Mouse (Mus musculus): Measurements from ENCODE around the gene Slc4a5. TPM values are rescaled to one million over a fixed set of nuclear protein-coding genes. Genes with fewer than 3 reads are reported as not detected.

Slc4a5 gene
- 0.04 TPM for polyA plus RNA-seq (2021)

GRCm38 (mm10) chr6:83219814-83220213 lies at the start of gene Slc4a5:
Gene Slc4a5 (plus strand): TSS chr6:83219828.
- ChIA-PET CTCF (interaction anchor here (1.2 to 1.8 kb wide), 2 partner anchors 12 to 45 kb away, joined by 4 to 6 read pairs; no protein-coding TSS in a partner anchor), POLR2A (interaction anchor here (0.9 kb wide), 1 partner anchor 45 kb away, joined by 3 read pairs; no protein-coding TSS in a partner anchor)
- ATAC-seq (no peak), DNase-seq (ENCODE audit: low read depth, low spot score) (no peak)
- in situ Hi-C loops (cut with MboI; ENCODE audit: low pct_unique_long_range_greater_than_20kb): no loop called here
- H3K27me3 ChIP-seq: peaks cover 16% of the 10 kb centered on the region
- no peak for TF ChIP-seq CTCF (IDR thresholded peaks at IDR 0.05)

- DNase-seq (ENCODE audit: low read depth, low spot score) (no peak), ATAC-seq (peak; percentile 72)
- TF ChIP-seq CTCF (IDR thresholded peaks at IDR 0.05): no peak
- ChIA-PET CTCF (interaction anchor here (1.0 to 1.7 kb wide), 5 partner anchors 18 to 173 kb away, joined by 3 read pairs; no protein-coding TSS in a partner anchor), POLR2A (no interaction called here)
- no peaks in the 10 kb centered on the region for H3K27me3 ChIP-seq
- in situ Hi-C loops (cut with MboI; ENCODE audit: low pct_unique_long_range_greater_than_20kb): loop anchor here (5.0 kb wide), 2 partner anchors 42 to 97 kb away; no protein-coding TSS in a partner anchor
These were observed 49.8 kb upstream of the Slc4a5 start for GRCm38 (mm10) chr6:83169872-83170271.

DNA sequence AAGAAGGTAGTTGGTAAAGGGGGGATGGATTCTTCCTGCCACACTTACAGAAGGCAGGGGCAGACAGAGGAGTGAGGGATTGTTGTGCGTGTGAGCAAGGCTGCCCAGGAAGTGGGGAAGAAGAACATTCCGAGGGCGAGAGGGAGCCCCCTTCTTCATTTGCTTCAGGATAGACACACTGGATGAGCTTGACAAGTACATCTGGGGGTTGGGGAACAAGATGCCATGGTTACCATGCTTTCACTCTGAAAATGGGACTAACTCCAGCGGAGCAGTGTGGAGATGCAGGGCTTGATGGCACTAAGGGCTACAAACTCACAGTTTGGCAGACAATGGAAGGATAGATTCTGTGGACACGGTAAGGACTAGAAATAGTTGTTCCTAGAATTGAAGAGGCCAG lies 48.6 kb upstream of the Slc4a5 start:
- DNase-seq (ENCODE audit: low read depth, low spot score): no peak
- POLR2A ChIA-PET: no interaction called here
- no peak for TF ChIP-seq CTCF (IDR thresholded peaks at IDR 0.05)
- ATAC-seq: no peak
- CTCF ChIA-PET: interaction anchor here (1.7 kb wide), 1 partner anchor 174 kb away, joined by 3 read pairs; no protein-coding TSS in a partner anchor
- in situ Hi-C loops (cut with MboI; ENCODE audit: low pct_unique_long_range_greater_than_20kb): no loop called here
- H3K27me3 ChIP-seq: no peaks in the 10 kb centered on the region

- in situ Hi-C loops (cut with MboI; ENCODE audit: low pct_unique_long_range_greater_than_20kb): no loop called here
- H3K27me3 ChIP-seq: no peaks in the 10 kb centered on the region
- no peak for DNase-seq (ENCODE audit: low read depth, low spot score)
- ChIA-PET POLR2A (no interaction called here), CTCF (interaction anchor here (0.8 kb wide), 1 partner anchor 176 kb away, joined by 3 read pairs; no protein-coding TSS in a partner anchor)
- TF ChIP-seq CTCF (IDR thresholded peaks at IDR 0.05): no peak
- ATAC-seq: no peak
These were observed 47.2 kb upstream of the Slc4a5 start for GRCm38 (mm10) chr6:83172240-83172920.

DNA sequence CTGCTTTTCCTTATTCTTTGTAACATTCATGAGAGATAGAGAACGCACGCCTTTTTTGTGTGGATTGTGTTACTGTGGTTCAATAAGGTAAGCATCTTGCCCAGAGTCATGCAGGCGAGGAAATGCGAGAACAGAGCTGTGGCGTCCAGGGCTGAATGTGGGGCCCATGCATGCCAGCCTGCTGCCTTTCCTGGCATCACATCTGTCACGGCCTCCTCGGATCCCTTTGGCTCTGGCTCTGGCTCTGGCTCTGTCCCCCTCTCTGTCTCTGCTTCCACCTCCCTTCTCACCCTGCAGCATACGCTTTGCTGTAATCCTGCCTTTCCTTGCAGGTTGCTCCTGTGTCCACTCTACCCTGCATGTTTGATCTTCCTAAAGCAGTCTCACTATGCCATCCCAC lies 43.6 kb upstream of the Slc4a5 start:
- ChIA-PET POLR2A (interaction anchor here (0.5 kb wide), 1 partner anchor 139 kb away, joined by 4 read pairs; no protein-coding TSS in a partner anchor), CTCF (interaction anchor here (0.7 to 2.2 kb wide), 2 partner anchors 9 to 11 kb away, joined by 3 to 6 read pairs; partner anchors contain the start of gene Dctn1)
- ATAC-seq: no peak
- no peak for DNase-seq (ENCODE audit: low read depth, low spot score)
- no peak for TF ChIP-seq CTCF (IDR thresholded peaks at IDR 0.05)
- in situ Hi-C loops (cut with MboI; ENCODE audit: low pct_unique_long_range_greater_than_20kb): no loop called here
- H3K27me3 ChIP-seq: no peaks in the 10 kb centered on the region

DNA sequence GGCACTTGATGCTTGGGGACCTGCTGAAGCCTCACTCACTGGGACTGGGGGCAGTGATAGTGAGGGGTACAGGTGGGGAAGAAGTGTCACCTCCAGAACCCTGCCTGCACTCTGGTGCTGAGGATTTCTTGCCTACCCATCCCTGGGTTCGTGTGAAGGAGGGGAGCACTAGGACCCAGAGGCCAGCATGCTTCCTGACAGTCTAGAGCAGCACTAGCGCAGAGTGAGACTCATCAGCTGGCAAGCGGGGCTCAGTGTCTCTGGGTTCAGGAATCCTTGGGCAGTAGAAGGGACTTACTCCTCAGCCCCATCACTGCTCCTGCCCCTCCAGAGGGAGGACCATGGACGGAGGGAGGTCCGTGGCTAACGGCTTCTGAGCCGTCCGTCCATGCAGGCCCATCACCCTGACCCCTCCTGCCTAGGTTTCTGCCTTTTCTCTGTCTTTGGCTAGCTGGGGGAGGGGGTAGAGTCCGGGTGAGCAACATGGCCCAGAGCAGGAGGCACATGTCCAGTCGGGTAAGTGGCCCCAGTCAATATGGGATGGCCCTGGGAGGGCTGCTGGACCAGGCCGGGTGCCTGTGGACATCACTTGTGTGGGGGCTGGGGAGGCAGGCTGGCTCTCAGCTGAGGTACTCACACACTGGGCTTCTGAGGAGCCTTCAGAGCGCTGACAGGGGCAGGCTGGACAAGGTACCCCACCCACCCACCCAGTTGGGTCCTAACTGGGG lies 40.1 kb upstream of the Slc4a5 start:
- TF ChIP-seq CTCF (IDR thresholded peaks at IDR 0.05): no peak
- CTCF ChIA-PET: interaction anchor here (1.1 kb wide), 2 partner anchors 13 kb away, joined by 3 read pairs; no protein-coding TSS in a partner anchor
- DNase-seq (ENCODE audit: low read depth, low spot score) (no peak), ATAC-seq (no peak)
- in situ Hi-C loops (cut with MboI; ENCODE audit: low pct_unique_long_range_greater_than_20kb): no loop called here
- no peaks in the 10 kb centered on the region for H3K27me3 ChIP-seq
- POLR2A ChIA-PET: interaction anchor here (1.9 kb wide), 1 partner anchor 12 kb away, joined by 7 read pairs; no protein-coding TSS in a partner anchor

GRCm38 (mm10) chr6:83180605-83181004 lies 39.0 kb upstream of the Slc4a5 start:
- ChIA-PET CTCF (interaction anchor here (1.1 kb wide), 1 partner anchor 15 kb away, joined by 3 read pairs; no protein-coding TSS in a partner anchor), POLR2A (interaction anchor here (0.9 to 1.1 kb wide), 2 partner anchors 11 to 44 kb away, joined by 3 read pairs; no protein-coding TSS in a partner anchor)
- in situ Hi-C loops (cut with MboI; ENCODE audit: low pct_unique_long_range_greater_than_20kb): no loop called here
- no peak for TF ChIP-seq CTCF (IDR thresholded peaks at IDR 0.05)
- ATAC-seq: no peak
- no peak for DNase-seq (ENCODE audit: low read depth, low spot score)
- no peaks in the 10 kb centered on the region for H3K27me3 ChIP-seq

DNA sequence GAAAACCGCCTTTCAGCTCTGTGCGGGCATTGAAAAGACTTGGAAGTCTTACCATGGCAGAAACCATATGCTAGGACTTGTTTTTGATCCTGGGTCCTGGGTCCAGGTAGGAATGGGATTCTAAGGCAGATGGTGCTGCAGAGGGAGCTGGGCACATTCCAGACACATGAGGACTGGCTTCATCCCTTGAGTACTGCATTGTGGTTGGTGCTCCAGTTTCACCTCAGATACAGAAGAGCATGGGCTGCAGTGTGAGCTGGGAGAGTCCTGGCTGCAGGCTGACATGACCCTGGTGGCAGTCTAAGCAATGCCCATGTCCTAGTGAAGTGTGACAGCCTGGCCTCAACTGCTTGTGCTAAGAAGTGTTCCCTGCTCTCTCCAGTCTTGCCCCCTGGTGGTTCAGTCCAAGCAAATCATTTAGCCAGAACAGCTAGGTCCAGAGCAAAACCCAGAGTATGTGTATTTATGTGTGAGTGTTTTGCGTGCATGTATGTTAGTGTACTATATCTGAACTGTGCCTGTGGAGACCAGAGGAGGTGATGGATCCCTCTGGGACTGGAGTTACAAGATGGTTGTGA lies 34.7 kb upstream of the Slc4a5 start:
- H3K27me3 ChIP-seq: no peaks in the 10 kb centered on the region
- DNase-seq (ENCODE audit: low read depth, low spot score) (no peak), ATAC-seq (no peak)
- in situ Hi-C loops (cut with MboI; ENCODE audit: low pct_unique_long_range_greater_than_20kb): no loop called here
- POLR2A ChIA-PET: no interaction called here
- CTCF ChIA-PET: no interaction called here
- TF ChIP-seq CTCF (IDR thresholded peaks at IDR 0.05): no peak

DNA sequence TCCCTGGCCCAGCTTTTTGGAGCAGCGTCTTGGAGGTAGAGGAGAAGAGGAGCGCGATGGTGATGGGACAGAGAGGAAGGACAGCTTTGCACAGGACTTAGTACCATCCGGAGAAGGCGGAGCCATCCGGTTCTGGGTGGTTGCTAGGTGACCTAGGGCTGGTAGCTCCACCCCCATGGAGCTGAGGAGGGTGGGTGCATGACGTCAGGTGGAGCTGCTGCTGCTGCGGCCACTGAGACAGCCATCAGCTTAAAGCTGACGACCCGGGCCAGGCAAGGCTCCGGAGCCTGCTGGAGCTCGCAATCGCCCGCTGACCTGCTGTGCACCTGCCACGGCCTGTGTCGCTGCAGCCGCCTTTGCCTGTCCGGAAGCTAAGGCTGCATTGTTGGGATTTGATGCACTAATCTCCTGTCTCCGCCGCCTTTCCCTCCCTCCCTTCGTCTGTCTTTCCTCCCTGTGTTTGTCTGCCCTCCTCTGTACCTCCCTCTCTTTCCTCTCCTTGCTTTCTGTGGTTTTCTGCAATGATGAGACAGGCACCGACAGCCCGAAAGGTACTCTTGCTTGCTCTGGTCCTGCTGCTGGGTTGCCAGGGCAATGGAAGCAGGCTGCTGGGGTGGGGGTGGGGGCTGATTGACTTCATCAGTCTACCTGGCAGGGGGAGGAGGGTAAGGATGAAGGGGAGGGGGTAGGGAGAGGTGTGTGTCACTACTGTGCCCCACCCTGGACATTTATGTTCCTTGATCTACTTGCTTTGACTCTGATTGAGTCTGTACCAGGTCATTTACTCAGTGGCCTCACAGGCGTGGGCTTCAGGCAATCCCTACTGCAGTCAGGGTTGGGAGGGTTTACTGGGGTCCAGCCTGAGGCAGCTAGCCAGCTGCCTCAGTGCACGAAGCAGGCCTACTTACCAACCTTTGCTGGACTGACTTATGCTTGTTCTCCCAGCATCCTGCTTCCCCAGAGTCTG lies 33.5 kb upstream of the Slc4a5 start:
- ATAC-seq: no peak
- POLR2A ChIA-PET: no interaction called here
- no peaks in the 10 kb centered on the region for H3K27me3 ChIP-seq
- TF ChIP-seq CTCF (IDR thresholded peaks at IDR 0.05): no peak
- no peak for DNase-seq (ENCODE audit: low read depth, low spot score)
- CTCF ChIA-PET: interaction anchor here (1.7 kb wide), 1 partner anchor 11 kb away, joined by 3 read pairs; no protein-coding TSS in a partner anchor
- in situ Hi-C loops (cut with MboI; ENCODE audit: low pct_unique_long_range_greater_than_20kb): no loop called here

All from Patski (cell line).